Mouse (Mus musculus): ENCODE measurements at regions not wholly inside any gene's neighbourhood (a gene's known extent, or its start where the extent isn't known, plus 50 kb on each side); places are given as distances from the start of the nearest gene placed in this dataset.
A peak's percentile ranks its signal among the peaks of the same experiment; 100 is the strongest.

DNA sequence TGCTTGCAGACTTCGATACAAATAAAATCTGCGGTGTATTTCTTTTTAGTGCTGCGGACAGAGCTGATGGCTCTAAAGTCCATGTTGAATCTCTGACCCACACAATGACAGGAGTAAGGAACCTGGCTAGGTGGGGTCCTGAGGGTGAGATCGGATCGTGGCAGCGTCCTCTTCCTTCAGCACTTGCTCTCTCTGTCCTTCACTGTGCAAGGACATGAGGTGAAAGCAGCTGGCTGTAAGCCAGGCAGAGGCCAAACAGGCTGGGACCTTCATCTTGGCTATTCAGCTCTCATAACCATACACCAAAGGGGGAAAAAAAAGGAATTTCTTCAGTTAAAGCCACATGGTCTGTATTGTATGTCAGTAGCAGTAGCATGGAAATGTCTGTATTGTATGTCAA is 139.3 kb upstream of the Prox1 start:
- no peak for DNase-seq (ENCODE audit: low spot score in 2 of 2)

DNA sequence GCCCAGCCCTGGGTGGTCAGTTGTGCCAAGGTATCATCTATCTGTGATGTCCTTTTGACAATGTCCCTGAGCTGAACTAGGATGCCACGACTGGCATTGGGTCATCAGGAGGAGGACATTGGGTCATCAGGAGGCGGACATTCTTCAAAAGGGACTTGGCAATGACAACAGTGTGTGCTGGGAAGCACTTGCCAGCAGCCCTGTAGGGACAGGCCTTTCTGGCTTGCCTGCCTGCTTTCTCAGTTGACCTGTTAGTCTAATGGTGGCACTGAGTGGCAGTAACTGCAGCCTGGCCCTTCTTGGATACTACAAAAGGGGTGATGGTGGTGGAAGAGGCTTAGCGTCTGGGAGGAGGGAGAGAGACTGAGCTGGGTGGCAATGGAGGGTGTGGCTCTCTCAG is 137.2 kb upstream of the Prox1 start:
- DNase-seq (ENCODE audit: low spot score in 2 of 2): no peak

DNA sequence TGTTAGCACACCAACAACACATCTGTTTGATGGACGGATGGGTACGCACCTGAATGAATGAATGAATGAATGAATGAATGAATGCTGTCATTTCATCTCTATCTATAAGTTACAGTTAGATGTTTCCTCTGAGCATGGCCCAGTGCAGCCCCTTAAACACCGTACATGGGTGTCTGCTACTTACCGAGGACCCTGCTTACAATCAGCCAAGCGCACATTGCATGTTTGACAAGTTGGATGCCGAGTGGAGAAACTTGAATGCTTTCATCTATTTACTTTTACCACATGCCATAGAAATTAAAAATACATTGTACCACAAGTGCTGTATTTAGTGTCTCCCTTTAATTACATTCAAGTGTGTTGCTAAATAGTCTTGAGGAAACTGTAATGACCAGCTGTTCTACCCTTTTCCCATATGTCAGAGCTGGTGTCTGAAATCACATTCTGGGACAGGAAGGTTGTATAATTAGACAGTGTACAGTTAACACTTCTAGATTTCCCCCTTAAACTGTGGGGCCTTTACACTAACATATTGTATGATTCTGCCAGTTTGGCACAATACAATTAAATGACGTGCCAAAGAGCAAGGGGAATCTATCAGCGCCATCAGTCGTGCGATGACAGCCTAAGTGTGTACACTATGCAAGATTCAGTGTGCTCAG is 127.3 kb upstream of the Prox1 start:
- DNase-seq (ENCODE audit: low spot score in 2 of 2): no peak

DNA sequence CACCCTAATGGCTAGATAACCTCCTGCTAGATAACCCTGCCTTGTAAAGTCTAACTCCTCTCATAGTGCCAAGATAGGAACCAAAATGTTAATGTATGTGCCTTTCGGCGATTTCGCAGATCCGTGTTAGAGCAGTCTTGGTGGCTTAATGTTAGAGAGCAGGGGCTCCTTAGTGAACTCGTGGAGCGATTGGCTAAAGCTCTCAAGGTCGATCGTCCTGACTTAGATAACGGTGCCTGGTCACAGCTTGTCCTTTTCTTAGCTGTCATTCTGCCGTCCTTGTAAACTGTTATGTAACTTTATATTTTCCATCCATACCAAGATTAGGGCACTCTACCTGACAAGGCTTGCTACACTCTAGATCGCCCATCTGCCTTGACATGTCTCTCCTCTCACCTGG is 119.5 kb upstream of the Prox1 start:
- DNase-seq (ENCODE audit: low spot score in 2 of 2): no peak

DNA sequence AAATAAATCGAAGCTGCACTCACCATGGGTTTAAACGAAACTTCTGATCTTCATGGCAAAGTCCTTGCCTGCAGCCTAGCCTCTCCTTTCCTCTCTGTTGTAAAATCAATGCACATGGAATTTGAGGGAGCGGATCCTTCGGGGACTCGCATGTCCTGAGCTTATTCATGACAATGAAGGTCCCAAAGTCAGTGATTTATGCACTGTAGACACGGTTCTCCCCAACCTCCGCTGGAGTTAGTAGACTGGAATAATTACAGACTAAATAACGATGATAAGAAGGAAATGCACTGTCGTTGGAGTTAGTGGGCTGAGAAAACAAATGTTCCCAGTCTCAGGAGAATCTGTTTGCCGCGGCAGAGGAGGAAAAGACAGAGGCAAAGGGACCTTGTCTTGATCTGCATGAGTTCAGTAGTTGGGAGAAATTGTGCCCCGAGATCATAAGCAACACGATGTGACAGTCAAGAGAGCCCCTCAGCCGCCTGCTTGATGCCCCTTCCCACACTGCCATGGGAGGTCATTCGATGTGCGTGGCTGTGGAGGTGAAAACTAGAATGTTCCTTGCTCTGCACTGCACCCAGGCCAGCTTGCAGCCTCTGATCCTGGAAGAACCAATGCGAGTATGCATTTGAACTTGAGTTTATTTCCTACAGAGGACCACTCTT is 116.1 kb upstream of the Prox1 start:
- no peak for DNase-seq (ENCODE audit: low spot score in 2 of 2)

DNA sequence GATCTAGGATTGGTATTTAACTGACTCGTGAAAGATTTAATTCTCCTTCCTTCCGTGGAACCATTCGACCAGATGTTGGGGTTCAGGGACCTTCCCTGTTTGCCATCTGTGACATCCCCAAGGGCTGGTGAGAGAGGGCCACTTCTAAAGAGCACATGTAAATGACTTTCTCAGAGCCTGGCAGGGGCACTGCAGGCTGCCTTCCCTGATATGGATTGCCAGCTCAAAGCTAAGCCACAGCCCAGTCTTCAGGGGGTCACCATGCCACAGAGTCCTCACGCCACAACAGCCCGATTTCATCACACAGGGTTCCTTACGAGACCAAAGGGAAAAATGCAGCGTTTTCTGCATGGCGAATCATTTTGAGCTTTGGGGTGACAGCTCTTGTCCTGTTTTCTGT is 115.1 kb upstream of the Prox1 start:
- DNase-seq (ENCODE audit: low spot score in 2 of 2): no peak

DNA sequence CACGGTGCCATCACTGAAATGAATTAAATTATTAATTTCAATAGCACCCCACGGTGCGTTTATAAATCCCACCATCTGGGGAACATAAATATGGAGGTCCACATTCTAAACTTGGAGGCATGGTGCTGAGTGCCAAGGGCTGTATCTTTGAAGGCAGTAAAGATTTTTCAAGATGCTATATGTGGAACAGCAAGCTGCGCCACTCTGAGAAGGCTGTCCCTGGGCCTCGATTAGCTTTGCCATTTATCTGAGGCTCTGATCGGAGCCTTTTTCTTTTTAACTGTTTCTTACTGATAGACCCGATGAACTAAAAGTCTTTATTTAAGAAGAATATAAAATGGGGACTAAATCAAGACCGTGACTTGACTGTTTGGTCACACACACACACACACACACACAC is 114.5 kb upstream of the Prox1 start:
- DNase-seq (ENCODE audit: low spot score in 2 of 2): no peak

DNA sequence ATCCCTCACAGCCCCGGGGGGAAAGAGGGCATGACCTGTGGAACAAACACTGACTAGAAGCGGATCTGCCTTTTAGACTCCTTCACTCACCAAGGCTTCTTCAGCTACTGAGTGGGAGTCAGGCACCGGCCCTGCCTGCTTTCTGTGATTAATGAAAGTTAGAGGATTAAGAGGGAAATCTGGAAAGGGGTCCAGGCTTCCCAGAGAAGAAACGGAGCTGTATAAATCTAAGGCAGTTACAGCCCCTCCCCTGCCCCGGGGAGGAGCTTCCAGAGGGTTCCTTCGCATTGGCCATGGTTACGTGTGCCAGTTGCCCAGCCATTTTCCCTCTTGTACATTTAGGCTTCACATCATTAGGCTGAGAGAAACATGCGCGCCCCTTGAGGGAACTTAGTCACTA is 113.6 kb upstream of the Prox1 start:
- no peak for DNase-seq (ENCODE audit: low spot score in 2 of 2)

DNA sequence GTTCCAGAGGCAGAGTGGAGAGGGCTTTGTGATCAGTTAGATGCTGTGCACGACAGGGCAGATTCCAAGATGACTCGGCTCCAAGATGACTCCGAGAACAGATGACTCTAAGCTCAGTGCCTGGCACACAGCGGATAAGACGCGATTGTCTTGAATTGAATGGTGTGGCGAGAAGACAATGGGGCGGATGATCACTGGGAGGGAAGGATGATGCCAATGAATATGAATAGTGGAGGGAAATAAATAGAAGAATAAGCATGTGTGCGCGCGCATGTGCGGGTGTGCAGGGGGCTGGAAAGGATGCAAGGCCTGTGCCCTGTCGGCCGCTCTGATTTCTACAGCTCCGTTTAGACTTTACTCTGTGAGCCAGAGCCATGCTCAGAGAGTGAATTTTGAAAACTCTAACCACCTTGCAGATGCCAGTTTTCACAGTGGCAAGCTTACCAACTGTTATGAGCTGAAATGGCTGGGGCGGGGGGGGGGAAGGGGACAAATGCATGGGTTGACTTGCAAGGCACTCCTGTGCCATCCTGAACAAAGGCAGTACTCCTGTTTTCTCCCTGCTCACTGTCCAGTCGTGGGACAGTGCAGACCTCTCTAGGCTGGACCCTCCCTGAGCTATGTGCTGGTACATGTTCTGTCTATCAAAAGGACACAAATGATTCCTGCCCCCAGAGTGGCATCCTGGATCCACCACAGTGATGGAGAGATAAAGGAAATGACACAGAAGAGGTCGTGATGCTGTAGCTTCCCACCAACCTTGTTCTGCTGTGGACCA is 109.8 kb upstream of the Prox1 start:
- DNase-seq (ENCODE audit: low spot score in 2 of 2): peak; percentile 19 to 23

DNA sequence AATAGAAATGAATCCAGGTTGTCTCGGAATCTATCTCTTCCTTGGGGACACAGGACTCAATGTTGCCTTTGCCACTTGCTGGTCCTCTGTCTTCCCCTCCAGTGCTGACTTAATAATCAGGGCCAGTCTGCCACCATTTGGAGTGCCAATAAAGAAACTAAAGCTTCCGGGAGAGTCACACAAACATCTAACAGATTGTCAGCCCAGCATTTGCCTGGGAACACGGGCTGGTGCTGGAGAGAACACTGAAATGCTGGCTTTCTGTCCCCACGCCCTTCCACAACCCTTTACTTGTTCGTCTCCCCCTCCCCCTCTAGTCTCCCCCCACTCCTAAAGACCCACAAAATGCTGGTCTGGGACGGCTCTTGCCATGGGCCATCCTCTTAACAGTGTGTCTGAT is 104.4 kb upstream of the Prox1 start:
- no peak for DNase-seq (ENCODE audit: low spot score in 2 of 2)

DNA sequence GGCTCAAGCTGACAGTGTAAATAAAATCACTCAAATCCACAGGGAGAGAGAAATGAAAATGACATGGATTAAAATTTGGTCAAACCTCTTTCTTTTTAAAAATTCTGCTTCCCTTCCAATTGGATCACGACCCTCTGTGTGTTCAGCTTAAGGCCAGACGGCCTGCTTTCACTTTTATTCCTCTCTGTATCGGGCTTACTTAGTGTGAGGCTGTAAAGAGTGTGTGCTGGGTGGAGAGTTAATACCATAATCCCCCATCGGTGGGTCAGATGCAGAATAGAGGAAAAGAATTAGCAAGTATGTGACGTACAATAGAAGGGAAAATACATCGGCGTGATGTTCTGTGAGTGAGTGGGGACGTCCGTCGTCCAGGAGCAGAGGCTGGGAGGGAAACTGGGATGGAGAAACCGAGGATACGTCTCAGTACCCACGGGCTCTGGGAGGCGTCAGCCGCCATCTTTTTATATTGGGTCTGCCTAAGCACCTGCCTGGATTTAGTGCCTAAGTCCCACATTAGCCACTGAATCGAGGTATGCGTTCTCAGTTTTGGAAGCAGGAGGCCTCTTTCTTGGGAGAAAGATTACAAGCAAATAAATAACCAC is 100.4 kb upstream of the Prox1 start:
- no peak for DNase-seq (ENCODE audit: low spot score in 2 of 2)

DNA sequence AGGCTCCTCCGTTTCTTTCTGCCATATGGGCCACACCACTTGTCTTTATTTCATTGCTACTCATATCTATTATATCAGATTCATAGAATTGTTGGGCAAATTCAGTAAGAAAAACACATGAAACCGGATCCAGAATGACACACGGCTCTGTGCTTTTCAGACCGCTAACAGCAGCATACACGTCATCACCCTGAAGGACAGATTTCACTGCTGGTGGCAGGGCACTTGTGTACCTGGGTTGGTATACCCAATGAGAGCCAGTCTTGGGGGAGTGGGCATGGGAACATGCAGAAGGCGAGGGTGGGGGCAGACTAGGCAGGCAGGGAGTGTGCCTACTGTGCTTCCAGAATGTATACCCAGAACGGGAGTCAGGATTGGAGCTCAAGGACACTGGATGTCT is 98.7 kb upstream of the Prox1 start:
- no peak for DNase-seq (ENCODE audit: low spot score in 2 of 2)

DNA sequence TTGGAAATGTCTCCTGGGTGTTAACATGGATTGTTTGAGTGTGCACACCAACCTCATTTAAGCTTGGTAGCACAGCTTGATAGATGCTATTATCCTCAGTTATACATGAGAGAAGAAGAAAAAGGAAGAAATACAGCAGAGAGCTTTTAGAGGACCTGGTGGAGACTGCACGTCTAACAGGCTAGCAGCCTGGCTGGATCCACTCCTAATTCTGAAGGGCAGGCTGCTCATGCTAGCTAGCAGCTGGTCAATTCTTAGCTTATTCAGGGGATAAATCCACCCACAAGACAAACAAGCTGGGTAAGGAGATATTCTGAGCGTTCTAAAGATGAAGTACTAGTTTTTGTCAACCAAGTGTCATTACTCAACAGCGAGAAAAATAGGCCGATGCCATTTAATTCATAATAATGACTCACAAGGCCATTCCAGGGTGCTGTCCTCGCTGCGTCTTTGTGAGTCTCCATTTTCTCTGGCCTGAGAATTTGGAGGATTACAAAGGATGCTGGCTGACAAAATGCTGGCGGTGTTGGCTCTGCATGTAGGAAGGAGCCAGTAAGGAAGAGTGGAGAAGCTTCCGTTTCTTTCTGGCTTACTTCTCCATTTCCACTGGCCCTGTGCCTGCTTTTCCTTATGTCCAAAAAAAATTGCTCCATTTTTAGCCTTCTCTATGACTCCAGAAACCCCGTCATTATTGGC is 94.7 kb upstream of the Prox1 start:
- DNase-seq (ENCODE audit: low spot score in 2 of 2): peak in 1 of 2 experiments; percentile 5

DNA sequence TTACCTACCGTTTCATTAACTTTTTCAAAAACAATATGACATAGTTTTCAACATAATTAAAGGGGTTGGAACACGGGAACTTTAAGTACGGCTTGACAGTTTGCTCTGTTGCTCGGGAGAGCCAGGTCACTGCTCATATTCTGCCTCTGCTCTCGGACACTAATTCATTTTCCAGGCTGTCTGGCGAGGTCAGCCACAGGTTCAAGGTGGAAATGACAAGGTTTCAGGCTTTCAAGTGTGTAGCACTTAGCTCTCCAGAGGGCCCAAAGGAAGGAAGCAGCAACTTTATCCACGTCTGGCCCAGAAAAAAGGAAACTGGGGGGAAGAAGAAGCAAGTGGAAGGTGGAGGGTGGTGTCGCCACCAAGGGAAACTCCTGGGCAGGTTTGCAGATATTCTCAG is 94.0 kb upstream of the Prox1 start:
- no peak for DNase-seq (ENCODE audit: low spot score in 2 of 2)

DNA sequence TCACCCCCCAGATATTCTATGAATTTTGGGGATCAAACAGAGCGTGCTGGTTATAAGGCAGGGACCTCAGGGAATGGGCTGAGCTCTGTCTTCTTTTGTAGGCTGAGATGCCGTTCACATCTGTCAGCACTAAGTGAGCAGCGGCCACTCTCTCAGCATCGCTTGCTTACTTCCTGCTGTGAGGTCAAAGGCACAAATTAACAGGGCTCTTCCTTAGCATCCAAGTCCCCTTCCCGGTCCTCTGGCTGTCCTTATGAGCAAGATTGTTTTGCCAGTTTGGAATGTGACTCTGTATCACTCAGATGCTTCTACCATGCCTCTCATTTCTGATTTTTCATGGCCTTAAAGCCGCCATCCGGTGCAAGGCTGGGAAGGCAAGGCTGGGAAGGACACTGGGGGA is 93.1 kb upstream of the Prox1 start:
- DNase-seq (ENCODE audit: low spot score in 2 of 2): no peak

DNA sequence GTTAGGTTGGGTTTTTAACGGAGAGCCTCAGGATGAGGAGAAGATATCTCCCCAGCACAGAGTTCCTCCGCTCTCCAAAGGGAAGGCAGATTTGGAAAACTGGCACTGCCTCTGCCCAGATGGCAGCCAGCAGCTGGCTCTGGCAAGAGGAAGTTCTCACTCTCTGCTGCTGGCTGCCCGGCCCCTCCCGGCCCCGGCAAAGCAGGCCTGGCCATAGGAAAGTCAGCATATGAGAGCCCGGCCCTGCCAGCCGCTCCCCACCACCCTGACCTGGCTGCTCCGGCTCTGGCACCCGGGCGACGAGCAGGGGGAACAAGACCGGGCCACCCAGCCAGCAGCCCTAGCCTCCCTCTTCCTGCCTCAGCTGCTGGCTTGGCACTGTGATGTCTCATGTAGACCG is 89.1 kb upstream of the Prox1 start:
- peak; percentile 3 to 24 for DNase-seq (ENCODE audit: low spot score in 2 of 2)

DNA sequence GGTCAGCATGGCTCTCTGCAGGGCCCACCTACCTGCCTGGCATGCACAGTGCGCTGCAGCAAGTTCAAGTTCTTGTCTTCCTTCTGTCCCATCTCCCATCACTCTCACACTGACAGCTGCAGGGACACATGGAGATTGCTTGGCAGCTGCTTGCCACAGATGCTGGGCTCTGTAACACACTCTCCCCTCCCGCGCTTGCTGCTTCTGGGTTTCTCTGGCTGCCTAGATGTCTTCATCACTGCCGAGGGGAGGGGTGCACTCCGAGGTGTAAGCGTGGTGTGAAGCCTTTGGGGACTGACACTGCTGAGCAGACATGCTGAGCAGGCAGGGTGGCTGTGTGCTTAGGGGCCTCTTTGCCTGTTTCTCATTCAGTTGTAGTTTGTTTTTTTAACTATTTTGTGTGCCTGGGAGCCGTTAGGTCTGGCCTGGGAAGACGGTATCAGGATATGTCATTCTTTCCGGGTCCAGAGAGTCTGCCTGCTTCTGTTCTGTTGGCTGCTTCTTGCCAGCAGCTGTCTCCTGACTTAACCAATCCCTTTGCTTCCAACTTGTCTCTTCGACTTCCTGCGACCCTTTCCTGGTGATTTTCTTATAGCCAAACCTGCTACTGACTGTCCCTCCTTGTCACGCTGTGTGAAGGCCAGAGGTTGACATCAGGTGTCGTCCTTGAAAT is 80.2 kb upstream of the Prox1 start:
- DNase-seq (ENCODE audit: low spot score in 2 of 2): peak; percentile 8 to 9

DNA sequence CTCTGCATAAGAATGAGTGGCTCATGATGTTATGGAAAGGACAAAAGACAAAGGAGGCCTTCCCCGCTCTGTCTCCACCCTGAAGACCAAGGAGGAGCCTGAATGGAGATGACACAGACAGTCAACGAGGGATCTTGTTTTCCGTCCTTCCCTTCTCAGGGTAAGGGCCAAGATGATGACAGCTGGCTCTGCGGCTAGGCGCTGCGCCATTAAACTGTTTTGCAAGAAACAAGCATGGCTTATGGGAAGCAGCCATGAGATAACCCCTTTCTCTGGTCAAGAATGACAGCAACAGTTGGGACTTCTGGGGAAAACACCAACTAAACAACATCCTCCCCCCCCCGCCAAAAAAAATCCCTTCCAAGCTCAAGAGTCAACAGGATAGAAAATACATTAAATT is 72.0 kb upstream of the Prox1 start:
- DNase-seq (ENCODE audit: low spot score in 2 of 2): no peak

DNA sequence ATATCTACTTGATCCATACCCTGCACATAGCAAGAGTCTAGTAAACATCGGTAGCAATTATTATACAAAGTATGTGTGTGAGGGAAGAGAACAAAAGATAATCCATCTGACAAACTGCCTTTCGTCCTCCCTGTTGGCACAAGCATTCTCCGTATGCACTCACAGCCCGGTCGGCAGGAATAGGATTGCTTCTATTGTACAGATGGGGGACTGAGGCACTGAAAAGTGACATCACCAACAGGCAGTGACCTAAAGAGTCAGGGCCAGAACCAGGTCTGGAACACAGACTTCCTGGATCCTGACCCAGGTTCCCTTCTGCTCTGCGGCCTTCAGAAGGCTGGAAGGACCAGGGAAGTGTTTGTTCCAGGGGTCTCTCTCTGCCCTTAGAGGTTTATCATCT is 69.3 kb upstream of the Prox1 start:
- DNase-seq (ENCODE audit: low spot score in 2 of 2): no peak

DNA sequence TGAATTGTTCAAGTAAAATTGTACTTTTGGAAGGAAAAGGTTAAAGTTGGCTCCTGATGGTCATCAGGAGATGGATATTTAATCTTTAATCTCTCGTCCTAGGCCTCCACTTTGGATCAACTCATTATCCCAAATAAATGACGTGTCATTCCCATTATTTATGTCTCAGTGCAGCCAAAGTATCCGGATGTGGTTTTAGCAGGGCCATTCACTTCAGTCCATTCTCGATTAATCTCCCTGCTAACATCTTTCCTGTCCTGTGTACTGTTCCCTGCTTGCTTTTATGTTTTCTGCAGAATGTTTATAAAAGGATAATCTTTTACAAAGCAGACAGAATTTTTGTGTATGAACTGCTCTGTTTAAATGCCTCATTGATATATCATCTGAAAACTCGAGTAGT is 60.4 kb upstream of the Prox1 start:
- DNase-seq (ENCODE audit: low spot score in 2 of 2): no peak

DNA sequence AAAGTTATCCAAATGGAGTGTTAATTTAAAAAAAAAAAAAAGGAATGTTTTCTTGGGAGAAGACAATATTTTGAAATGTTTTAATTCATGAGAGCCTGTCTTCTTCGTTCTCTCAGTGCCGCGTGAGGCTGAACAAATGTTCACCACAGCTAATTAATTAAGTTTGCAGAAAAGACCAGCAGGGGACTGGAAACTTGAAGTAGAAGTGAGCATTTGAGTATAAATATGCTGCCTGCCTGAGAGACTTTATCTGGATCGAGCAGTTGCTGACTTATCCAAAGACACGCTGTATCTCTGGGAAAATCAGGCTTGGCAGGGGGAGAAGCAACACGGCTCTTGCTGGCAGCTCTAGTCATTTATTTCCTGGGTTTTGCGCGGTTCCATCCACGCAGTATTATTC is 49.9 kb upstream of the Prox1 start:
- no peak for DNase-seq (ENCODE audit: low spot score in 2 of 2)
